Mouse (Mus musculus) c-Kit-positive CD71-positive TER-119-negative erythroid progenitor cells, embryonic 14.5 days (primary cell): ENCODE results near the gene Eif6.

Experiments
- DNase-seq: peaks from one replicate; pipeline ENCODE4 v3.0.0-alpha.2; 2013; ENCODE audit warnings: low read depth

Eif6 gene

DNA sequence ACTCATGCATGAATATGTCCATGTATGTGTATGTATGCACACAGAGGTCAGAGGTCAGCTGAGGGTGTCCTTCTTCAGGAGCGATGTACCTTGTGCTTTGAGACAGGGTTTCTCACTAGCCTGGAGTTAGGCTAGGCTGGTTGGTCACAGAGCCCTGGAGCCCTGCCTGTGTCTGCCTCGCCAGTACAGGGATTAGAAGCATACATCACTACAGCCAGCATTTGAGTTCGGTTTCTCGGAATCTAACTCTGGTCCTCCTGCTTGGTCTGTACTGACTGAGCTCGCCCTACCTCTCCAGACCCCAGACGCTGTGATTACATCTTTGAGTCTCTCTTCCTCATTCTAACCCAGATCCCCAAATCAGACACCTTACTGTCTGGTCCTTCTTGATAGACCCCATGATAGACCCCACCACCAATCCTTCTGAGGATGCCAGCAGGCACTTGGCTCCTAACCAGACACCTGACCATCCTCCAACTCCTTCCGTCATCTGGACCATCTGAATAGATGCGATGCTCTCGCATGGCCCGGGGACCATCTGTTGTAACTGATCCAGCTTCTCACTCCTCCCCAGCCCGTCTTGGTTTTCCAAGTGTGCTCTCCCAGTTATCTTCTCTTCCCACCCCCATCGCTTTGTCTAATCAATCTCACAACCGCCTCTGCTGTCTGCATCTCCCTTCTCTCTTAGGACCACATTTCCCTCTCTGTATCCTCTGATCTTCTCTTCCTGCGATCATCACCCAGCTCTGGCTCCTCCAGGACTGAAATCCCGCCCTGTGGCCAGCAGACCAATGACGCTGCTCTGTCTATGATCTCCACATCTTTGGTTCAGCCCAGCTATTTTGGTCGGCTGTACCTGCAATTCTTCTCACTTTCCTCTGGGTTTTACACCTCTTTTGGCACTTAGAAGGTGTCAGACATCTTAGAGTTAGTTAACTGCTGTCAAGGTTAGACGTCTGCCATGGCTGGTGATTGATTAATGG is 38.5 kb downstream of the Eif6 start:
- DNase-seq, result no peak

DNA sequence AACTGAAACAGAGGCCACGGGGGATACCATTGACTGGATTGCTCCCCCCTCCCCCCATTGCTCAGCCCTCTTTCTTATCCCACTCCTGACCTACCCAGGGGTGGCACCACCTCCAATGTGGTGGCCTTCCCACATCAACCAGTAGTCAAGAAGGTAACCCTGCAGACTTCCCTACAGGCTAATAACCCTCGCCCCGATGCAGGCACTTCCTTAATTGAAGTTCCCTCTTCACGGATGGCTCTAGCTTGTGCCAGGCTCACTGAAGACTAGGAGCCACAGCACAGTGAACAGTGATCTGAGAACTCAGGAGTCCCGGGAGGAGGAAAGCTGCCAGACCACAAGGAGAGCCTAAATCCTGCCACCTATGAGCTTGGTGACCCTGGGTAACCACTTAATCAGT is 39.8 kb downstream of the Eif6 start:
- no peak for DNase-seq

- DNase-seq, result no peak
Observed at GRCm38 (mm10) chr2:155784534-155784933, 42.2 kb downstream of the Eif6 start.

GRCm38 (mm10) chr2:155779506-155779905 is 47.2 kb downstream of the Eif6 start:
- no peak for DNase-seq

GRCm38 (mm10) chr2:155779066-155779465 is 47.7 kb downstream of the Eif6 start:
- DNase-seq, result no peak

- DNase-seq, result no peak
Observed at GRCm38 (mm10) chr2:155778004-155778403, 48.7 kb downstream of the Eif6 start.

GRCm38 (mm10) chr2:155777688-155777985 is 49.1 kb downstream of the Eif6 start:
- no peak for DNase-seq

GRCm38 (mm10) chr2:155776824-155777687 is 49.7 kb downstream of the Eif6 start:
- no peak for DNase-seq

DNA sequence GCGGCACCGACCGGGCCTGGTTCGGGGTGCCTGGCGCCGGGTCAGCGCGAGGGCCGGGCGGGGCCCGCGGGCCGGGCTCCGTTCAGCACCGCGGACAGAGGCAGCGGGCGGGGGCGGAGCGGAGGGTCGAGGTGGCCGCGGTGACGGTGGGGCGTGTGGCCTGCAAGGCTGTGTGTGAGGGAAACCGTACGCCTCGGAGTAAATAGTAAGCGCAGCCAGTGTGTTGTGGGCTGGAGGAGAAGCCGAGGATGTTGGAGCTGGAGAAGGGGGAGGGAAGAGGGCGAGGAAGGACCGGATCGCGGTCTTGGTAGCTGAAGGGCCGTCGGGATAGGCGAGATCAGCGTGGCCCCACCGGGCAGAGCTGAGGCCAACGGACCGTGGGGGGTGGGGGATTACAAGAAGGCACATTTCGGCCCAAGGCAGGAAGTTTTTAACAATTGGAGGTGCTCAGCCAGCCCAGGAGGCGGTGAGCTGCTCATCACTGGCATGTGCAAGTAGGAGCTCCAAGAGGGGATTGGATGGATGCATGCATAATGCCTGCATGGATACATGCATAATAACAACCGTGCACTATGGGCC is 51.0 kb downstream of the Eif6 start:
- DNase-seq, result peak; percentile 23

DNA sequence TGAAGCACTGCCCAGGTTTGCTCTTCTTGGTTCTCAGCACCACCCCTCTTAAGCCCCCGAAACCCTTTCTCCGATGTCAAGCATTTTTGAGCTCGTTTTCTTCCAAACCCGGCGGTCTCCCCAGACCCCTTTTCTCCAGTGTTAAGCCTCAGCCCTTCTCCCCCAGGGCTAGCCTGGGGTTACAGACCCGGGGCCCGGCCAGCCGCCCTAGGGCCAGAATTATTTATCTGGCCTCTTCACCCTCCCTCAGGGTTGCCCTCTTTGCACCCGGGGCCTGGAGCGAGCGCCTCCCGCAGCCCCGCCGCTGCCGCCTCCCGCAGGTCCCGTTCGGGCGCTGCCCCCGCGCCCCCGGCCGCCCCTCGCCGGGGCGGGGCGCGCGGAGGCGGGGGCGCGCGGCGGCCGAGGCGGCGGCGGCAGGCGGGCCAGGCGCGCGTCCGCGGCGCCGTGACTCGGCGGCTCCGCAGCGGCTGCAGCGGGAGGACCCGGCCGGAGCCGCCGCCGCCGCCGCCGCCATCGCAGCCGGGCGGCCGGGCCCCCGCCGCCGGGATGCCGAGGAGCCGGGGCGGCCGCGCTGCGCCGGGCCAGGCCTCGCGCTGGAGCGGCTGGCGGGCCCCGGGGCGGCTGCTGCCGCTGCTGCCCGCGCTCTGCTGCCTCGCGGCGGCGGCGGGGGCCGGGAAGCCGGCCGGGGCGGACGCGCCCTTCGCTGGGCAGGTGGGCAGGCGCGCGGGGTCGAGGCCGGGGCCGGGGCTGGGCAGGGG is 51.6 kb downstream of the Eif6 start, which contains the start of gene Mmp24:
Mmp24 (plus strand) TSS at position 416 of the 758 bp plus-strand sequence.
- DNase-seq, result no peak

DNA sequence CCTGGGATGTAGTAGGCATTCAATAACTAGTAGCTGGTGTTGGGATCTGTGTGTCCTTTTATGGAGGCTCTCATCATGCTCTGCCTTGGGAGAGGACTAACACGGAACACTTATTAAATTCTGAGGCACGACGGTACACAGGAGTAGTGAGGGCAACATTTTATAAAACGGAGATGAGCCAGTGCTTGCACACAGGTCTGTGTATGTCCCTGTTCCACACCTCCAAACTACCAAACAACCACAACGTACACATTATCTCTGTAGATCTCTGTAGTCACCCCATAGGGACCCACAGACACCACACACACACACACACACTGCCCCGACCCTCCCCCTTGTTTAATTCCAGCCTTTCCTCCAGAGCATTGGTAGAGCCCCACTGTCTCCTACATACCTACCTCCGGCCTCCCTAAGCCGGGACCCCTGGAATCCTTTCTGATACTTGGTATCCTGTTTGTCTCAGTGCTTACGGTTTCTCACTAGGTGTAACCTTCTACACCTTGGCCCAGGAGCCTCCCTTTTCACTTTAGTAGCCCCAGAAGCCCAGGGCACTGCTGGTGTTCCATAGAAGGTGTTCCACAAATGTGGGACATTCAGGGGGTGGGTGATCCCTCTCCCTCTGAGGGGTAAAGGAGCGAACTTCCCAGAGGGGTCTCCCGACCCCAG is 52.3 kb downstream of the Eif6 start:
- no peak for DNase-seq

DNA sequence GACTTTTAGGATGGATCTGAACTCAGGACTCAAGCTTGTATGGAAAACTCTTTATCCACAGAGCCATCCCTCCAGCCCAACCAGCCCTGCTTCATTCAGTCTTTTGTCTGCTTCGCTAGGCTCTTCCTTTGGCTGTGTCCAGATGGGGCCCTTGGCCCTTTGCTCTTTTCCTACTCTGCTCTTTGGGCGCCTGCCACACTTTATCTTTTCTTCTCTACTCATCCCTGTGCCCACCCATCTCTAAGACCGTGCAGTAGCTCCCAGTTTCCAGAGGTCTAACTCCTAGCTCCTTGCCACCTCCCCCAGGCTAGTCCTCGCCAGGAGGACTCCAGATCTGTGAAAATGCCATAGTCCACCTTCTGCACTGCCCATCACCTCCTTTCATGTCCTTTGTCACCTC is 53.1 kb downstream of the Eif6 start:
- no peak for DNase-seq
